Mouse (Mus musculus) c-Kit-positive CD71-negative TER-119-negative erythroid progenitor cells, embryonic 14.5 days (primary cell): ENCODE measurements around the gene Irgm1.
"Not testable (repeated sequence)": the region's sequence is repeated elsewhere in the genome, so short reads cannot be mapped to it uniquely, and the experiment has no call there.

ENCODE experiments used
- DNase-seq: peaks from one replicate; pipeline ENCODE4 v3.0.0-alpha.2; 2013; ENCODE audit warnings: low read depth

The Irgm1 gene

DNA sequence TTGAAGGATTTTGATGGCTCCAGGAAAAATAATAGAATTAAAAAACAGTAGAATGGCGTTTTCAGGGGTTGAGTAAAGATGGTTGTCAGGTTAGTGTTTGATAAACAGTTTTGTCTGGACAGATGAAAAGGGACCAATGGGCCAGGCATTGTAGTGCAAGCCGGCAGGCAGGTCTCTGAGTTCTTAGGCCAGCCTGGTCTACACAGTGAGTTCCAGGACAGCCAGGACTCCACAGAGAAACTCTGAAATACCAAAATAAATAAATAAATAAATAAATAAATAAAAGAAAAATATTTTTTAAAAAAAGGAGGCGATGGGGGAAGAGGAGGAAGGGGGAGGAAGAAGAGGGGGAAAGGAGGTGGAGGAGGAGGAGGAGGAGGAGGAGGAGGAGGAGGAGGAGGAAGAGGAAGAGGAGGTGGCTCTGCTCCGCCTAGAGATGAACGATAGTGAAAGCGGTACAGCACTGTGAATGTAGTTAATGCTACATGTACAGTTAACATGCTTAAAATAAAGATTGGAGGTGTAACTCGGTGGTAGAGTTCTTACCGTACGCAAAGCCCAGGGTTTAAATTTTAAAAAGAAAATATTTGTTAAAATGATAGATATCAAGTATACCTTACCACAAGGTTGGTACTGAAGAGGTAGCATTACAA, 38.3 kb downstream of the Irgm1 start:
- DNase-seq: no peak

- no peak for DNase-seq
These were observed 40.2 kb downstream of the Irgm1 start for GRCm38 (mm10) chr11:48831273-48831672.

- DNase-seq: no peak
These were observed 41.2 kb downstream of the Irgm1 start for GRCm38 (mm10) chr11:48830279-48830678.

GRCm38 (mm10) chr11:48827926-48828325, 43.6 kb downstream of the Irgm1 start:
- no peak for DNase-seq

DNA sequence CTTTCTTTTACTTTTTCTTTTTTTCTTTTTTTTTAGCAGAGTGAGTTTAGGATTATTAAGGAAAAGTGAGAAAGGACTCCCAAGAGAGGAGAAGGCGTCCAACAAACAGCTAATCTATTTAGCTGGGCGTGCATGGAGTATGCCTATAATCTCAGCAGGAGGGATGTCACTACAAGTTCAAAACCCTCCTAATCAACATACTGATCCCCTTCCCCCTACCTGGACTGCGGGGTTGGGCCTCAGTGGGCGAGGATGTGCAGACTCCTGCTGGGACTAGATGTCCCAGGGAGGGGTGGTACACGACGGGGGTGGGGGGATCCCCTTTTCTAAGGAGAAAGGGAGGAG, 44.8 kb downstream of the Irgm1 start:
- no peak for DNase-seq

DNA sequence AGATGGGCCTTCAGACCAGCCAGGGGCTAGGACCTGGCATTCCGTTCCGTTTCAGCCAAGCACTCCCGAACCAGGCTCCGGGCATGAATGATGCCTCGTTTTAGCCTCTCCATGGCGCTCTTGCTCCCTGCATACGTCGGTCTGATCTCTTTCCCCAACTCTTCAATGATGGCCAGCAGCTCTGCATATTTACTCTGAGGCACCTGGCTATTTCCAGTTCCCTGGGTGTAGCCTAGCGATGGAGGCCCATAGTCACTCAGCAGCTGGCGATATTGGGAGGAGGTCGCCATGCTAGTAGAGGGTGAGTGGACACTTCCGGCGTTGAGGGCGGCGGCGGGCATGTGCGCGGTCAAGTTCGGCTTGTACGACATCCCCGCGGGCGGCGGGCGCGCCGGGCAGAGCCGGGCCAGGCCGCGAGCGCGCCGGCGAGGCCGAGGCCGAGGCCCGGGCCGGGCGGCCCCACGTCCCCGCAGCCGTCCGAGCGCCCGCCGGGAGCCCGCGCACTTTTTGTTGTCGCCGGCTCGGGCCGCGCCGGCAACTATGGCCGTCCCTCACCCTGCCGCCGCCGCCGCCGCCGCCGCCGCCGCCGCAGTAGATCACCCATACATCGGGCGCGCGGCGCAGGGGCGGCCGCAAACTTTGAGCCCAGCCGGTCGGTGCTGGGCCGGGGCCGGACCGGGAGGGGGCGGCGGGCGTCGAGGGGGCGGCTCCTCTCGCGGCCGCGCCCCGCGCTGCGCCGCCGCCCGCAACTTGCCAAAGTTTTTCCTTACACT, 45.3 kb downstream of the Irgm1 start, which contains the start of the genes Trim7 and Gm12184:
TSS of gene Trim7 (plus strand) at position 162 of the 773 bp plus-strand sequence.
TSS of gene Gm12184 (minus strand) at position 677 of the 773 bp plus-strand sequence.
- not testable (repeated sequence) for DNase-seq

- no peak for DNase-seq
These were observed 47.1 kb downstream of the Irgm1 start for GRCm38 (mm10) chr11:48824311-48824830.

DNA sequence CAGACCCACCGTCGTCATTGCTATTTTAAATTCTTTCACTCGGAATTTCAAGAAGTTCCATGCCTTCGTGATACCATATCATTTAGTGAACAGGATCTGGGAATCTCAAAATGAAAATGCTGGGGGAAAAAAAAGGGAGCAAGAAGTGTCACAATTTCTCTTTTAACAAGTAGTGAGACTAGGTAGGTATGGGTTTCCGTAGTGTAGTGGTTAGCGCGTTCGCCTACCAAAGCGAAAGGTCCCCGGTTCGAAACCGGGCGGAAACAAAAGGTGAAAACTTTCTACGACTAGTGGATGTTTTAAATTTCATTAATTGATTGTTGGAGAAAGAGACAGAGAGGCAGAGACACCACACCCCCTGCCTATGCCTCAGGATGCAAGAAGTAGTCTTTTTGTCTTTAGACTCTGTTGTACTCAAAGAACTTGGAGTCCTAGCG, 47.9 kb downstream of the Irgm1 start:
- peak; percentile 83 for DNase-seq

GRCm38 (mm10) chr11:48822768-48823512, 48.5 kb downstream of the Irgm1 start:
- no peak for DNase-seq

DNA sequence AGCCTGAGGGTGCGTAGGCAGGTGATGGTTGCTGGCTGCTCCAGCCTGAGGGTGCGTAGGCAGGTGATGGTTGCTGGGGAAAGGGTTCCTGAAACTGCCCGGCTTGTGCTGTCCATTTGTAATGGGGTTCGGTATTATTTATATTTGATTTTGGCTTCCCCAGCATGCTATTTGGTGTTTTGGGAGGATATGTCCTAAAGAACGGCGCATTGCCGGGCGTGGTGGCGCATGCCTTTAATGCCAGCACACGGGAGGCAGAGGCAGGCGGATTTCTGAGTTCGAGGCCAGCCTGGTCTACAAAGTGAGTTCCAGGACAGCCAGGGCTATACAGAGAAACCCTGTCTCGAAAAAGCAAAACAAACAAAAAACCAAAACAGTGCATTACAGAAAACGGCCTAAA, 50.2 kb downstream of the Irgm1 start:
- not testable (repeated sequence) for DNase-seq

DNA sequence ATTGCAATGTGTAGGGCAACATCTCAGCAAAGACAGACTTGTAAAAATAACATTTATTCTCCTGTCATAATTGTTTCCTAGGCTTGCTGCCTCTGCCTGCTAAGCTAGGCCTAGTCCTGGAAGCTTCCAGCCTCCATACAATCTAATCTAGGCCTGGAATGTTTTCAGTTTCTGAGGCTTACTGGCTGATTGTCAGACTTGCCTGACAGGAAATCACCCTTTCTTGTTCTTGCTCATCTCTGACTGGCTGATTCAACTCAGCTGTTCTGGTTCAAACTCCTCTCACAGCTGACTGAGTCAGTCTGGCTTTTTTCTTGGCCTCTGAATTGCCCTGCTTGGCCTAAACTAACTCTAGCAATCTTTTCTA, 51.2 kb downstream of the Irgm1 start:
- no peak for DNase-seq

DNA sequence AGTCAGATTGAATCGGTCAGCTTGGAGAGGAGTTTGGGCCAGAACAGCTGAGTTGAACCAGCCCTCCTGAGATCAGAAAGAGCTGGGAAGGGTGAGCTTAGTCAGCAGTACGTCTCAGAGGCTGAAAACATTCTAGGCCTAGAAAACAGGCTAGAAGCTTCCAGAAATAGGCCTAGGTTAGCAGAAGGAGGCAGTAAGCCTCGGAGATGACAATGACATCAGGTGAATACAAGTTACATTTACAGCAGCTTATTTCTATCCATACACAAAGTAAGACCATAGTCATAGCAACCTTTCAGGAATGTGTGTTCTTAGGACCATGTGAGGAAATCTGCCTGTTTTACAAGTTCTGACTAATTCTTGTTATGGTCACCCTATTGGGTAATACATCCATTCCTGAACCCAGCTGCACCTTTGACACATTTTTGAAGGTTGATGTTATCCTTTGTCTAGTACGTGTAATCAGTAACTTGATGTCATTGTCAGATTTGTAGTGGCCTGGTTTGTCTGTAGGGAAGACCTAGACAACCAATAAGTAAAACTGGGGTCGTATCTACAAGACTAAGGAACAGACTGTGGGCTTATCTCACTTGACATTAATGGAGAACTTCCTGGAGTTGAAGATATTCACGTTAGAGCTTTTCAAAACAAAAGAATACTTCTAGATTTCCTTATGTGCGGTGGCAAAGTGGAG, 51.7 kb downstream of the Irgm1 start:
- DNase-seq: no peak

DNA sequence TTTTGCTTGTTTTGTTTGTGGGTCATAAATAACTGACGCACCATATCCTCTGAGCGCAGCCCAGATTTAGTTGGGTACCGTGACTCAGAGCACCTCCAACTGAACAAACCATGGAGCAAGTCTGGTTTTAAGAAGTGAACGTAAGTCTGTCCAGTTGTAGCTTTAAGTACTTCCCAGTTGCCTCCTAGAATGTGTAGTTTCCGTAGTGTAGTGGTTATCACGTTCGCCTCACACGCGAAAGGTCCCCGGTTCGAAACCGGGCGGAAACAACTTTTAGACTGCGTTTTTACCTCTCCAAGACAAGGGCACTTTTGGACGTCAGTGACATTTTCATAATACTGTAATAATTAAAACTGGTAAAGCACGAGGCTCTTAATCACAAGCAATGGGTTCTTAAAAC, 53.1 kb downstream of the Irgm1 start:
- DNase-seq: peak; percentile 95

- no peak for DNase-seq
These were observed 53.7 kb downstream of the Irgm1 start for GRCm38 (mm10) chr11:48817794-48818193.

- peak; percentile 98 for DNase-seq
These were observed 54.5 kb downstream of the Irgm1 start, which contains the start of gene Trim41 for GRCm38 (mm10) chr11:48816800-48817665. Trim41 (minus strand) TSS chr11:48817353.

GRCm38 (mm10) chr11:48816281-48816781, 55.2 kb downstream of the Irgm1 start:
- no peak for DNase-seq

DNA sequence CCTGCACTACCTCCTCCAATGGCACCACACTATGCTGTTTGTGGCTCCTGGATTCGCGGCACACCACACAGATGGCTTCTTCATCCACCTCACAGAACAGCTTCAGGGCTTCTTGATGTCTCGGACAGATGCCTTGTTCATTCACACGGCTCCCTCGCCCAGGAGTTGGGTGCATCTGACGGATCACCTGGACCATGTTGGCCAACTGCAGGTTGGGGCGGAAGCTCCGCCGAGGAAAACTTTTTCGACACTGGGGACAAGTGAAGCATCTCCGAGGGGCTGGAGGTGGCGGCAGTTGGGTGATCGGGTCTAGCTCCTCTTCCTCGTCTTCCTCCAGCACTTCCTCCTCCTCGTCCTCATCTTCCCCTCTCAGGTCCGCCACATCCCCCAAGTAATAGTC, 55.6 kb downstream of the Irgm1 start:
- no peak for DNase-seq

DNA sequence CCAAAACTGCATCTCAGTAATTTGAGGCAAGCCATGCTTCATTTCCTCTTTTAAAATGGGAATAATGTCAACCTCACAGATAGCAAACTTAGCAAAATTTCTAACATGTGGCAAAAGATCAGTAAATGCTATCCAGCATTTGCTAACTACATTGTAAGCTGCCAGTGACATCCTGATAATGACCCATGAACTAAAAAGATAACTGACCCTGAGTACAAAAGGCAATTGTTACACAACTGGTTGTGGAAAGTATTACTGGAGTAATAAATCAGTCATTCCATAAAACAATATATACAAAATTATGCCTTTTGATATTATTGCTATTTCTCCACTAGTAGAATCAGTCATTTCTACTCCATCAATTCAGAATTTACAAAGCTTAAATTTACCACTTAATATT, 57.7 kb downstream of the Irgm1 start:
- DNase-seq: no peak
